Mouse (Mus musculus): Measurements from ENCODE around the gene Dnaja4.

DNA sequence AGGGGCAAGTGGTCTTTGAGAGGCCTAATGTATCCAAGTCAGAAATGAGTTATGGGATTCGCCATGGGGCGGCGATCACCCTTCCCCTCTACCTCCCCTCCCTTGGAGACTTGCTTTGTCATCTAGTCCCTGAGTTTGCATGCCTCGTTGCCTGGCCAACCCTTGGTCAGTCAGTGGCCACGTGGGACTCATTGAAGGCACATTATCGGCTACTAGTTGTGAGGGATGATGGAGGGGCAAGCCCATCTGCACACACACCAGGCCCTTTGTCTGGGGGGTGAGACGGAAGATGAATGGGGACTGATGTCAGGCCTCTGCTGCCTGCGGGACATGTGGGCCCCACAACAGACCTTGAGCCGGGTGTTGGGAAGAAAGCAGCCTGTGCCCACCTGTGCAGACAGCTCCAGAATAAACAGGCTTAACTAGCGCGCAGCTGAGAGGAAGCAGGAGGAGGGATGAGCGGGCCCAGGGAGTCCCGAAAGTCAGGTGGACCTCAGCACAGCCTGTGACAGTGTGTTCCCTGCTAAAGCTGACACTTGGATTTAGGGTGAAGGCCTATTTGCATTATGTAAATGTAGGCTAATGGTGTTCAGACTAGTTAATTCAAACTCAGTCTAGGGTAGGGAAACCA lies 47.2 kb downstream of the Dnaja4 start:
- no peak for TF ChIP-seq POLR2A (IDR thresholded peaks at IDR 0.05; ENCODE audit: extremely low read depth, insufficient read depth, low read length)
- TF ChIP-seq CTCF (IDR thresholded peaks at IDR 0.05; ENCODE audit: low read depth, low read length) = no peak
